Mouse (Mus musculus) erythroblast, embryonic 14.5 days (primary cell): ENCODE data around the gene Tenm4.

ENCODE experiments used
- GATA1 ChIP-seq: IDR thresholded peaks from 2 replicates; pipeline ENCODE4 v1.6.1; 2012; ENCODE audit warnings: low read length, inconsistent platforms, mixed read lengths
- TAL1 ChIP-seq: IDR thresholded peaks from 3 replicates; pipeline ENCODE4 v1.6.1; 2012; ENCODE audit warnings: low read length, inconsistent platforms, mixed read lengths

DNA sequence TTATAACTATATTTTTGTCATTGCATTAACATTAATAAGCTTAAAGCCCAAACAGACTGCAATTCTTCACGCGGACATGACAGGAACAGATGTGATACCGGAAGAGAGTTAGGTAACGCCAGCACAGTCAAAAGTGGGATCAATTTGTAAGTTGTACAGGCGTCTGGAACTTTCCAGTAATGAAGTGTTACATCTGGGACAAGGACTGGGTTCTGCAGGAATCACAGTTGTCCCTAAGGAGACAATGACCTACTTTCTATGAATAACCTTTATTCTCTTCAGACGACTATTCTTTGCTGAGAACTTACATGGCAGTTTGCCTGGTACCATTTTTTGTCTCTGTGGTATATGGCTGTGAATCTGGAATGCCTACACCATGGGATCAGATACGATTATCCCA, 214.8 kb downstream of the Tenm4 start:
- TF ChIP-seq GATA1 (no peak), TAL1 (no peak)
